Mouse (Mus musculus) liver, postnatal 0 days (tissue): ENCODE results near the gene Rpp21. TPM values are rescaled to one million over a fixed set of nuclear protein-coding genes. Genes with fewer than 3 reads are reported as not detected.

ENCODE experiments used
- ATAC-seq: fragments of 200-750 bp; cut with Nextera tagmentation; 2 replicates; pipeline ENCODE4 v1.8.0; 2017; ENCODE audit warnings: mild to moderate bottlenecking, moderate library complexity
- DNase-seq: peaks from one replicate; pipeline ENCODE4 v3.0.0-alpha.2; 2016
- H3K27ac ChIP-seq: fragments of 300-500 bp; sonication (generic); 2 replicates; pipeline ENCODE4 v1.5.1; 2014; ENCODE audit warnings: antibody characterized with exemption, moderate library complexity, mild to moderate bottlenecking, low read depth
- H3K27me3 ChIP-seq: fragments of 300-500 bp; sonication (generic); 2 replicates; pipeline ENCODE4 v1.6.1; 2014; ENCODE audit warnings: low read length, control low read depth, mixed read lengths; ENCODE audit not compliant: insufficient read depth
- H3K36me3 ChIP-seq: fragments of 300-500 bp; sonication (generic); replicated peaks from 2 replicates; pipeline ENCODE4 v1.6.1; 2014; ENCODE audit warnings: mild to moderate bottlenecking, control low read depth, low read length, moderate library complexity, mixed read lengths; ENCODE audit not compliant: insufficient read depth
- H3K4me1 ChIP-seq: fragments of 300-500 bp; sonication (generic); 2 replicates; pipeline ENCODE4 v1.6.1; 2014; ENCODE audit warnings: antibody characterized with exemption, mild to moderate bottlenecking, control low read depth; ENCODE audit not compliant: insufficient read depth
- H3K4me2 ChIP-seq: fragments of 300-500 bp; sonication (generic); 2 replicates; pipeline ENCODE4 v1.6.1; 2014; ENCODE audit warnings: low read depth, mild to moderate bottlenecking, low read length, moderate library complexity, mixed read lengths
- H3K4me3 ChIP-seq: fragments of 300-500 bp; sonication (generic); 2 replicates; pipeline ENCODE4 v1.5.1; 2014; ENCODE audit warnings: low read depth, low read length
- H3K9ac ChIP-seq: fragments of 300-500 bp; sonication (generic); replicated peaks from 2 replicates; pipeline ENCODE4 v1.6.1; 2014; ENCODE audit warnings: mild to moderate bottlenecking, moderate library complexity
- H3K9me3 ChIP-seq: fragments of 300-500 bp; sonication (generic); 2 replicates; pipeline ENCODE4 v1.6.1; 2016; ENCODE audit warnings: mild to moderate bottlenecking, control low read depth, low read length, mixed read lengths
- CTCF ChIP-seq: sonication (generic); IDR thresholded peaks from 2 replicates; pipeline ENCODE4 v1.5.1; 2016; ENCODE audit warnings: antibody characterized with exemption, low read depth
- EP300 ChIP-seq: IDR thresholded peaks from 2 replicates; pipeline ENCODE4 v1.6.1; 2016; ENCODE audit warnings: antibody characterized with exemption, low read depth, mild to moderate bottlenecking
- WGBS: fragments of 180-500 bp; shearing (Covaris S2); extraction: QIAGEN DNeasy Blood & Tissue Kit; methylation state at CpG from one replicate; pipeline ENCODE4 v1.1.7; 2014; ENCODE audit not compliant: insufficient replicate concordance; 5-methylcytosine and 5-hydroxymethylcytosine counted together
- polyA plus RNA-seq: library from polyadenylated mRNA; unstranded; fragments of >200 nt; fragmentation: Nextera tagmentation; extraction: Ambion mirVana; gene quantifications from 2 replicates; pipeline ENCODE4 v1.2.1, GENCODE M21; 2015

Rpp21 gene
- polyA plus RNA-seq, 1 experiment from 2014 or later = 55.1 TPM

DNA sequence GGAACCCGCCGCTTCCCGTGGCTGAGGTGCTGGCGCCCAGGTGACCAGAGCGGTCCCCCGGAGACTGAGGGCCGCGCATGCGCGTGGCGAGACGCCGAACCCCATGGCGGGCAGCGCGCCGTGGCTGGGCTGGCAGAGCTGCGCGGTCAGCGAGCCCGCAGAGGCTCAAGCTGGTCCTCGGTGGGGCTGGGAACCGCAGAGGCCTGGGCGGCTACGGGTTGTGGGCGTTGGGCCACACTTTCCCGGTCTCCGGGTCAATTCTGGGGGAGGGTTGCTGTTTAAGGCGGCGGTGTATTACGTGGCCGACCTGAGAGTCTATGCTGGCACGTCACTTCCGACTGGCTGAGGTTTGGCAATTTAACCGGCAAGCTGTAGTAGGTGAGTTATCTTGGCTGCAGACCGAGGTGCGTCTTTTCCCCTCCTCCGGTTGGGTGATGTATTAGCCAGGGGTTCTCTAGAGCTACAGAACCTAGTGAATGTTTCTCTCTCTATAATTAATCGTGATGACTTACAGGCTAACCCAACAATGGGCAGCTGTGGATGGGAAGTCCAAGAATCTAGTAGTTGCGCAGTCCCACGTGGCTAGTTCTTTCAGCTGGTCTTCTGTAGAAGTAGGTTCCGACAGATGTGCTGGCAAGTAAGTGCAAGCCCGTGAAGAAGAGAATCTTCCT is 13.9 kb upstream of the Rpp21 start, which contains the start of gene Trim39:
Trim39 (minus strand) TSS at position 662 of the 671 bp plus-strand sequence.
- peaks cover 18% of the 10 kb centered on the region for H3K4me1 ChIP-seq
- H3K9me3 ChIP-seq = no peaks in the 10 kb centered on the region
- peak within 1 kb of the TSS; percentile 84 for H3K27ac ChIP-seq
- peak; percentile 84 for DNase-seq
- TF ChIP-seq CTCF (no peak), EP300 (no peak)
- ATAC-seq = peak; percentile 84
- H3K9ac ChIP-seq = peak within 1 kb of the TSS; percentile 82
- peak within 1 kb of the TSS; percentile 76 for H3K4me3 ChIP-seq
- H3K27me3 ChIP-seq = no peaks in the 10 kb centered on the region
- WGBS = 1% methylated on average over 42 of the region's 43 CpGs
- H3K36me3 ChIP-seq = peaks cover 19% of the 10 kb centered on the region
- peak within 1 kb of the TSS; percentile 86 for H3K4me2 ChIP-seq

- H3K4me1 ChIP-seq = peaks cover 20% of the 10 kb centered on the region
- peak overlapping the region; percentile 86 for H3K4me2 ChIP-seq
- peak; percentile 91 for DNase-seq
- TF ChIP-seq CTCF (no peak), EP300 (no peak)
- peak overlapping the region; percentile 76 for H3K4me3 ChIP-seq
- H3K9ac ChIP-seq = peak overlapping the region; percentile 82
- peak overlapping the region; percentile 84 for H3K27ac ChIP-seq
- ATAC-seq = peak; percentile 93
- under 1% methylated on average over 53 of the region's 84 CpGs for WGBS
- no peaks in the 10 kb centered on the region for H3K9me3 ChIP-seq
- H3K36me3 ChIP-seq = peaks cover 19% of the 10 kb centered on the region
- H3K27me3 ChIP-seq = no peaks in the 10 kb centered on the region
Observed at GRCm38 (mm10) chr17:36270956-36271585, 13.2 kb upstream of the Rpp21 start.

DNA sequence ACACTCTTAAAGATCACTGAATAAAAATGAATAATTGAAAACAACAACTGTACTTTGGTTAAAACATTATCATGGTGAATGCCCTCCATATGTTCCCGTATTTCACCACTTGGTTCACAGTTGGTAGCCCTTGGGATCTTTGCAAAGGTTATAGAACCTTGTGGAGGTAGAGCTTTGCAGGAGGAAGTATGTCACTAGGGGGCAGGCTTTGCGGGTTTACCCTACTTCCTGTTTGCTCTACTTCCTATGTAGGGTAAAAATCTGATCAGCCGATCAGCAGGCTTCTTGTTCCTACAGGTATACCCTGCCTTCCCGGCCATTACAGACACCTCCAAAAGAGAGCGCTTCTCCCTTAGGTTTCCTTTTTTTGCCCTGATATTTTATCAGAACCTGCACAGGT is 8.0 kb upstream of the Rpp21 start:
- no peak overlapping the region for H3K4me3 ChIP-seq
- TF ChIP-seq EP300 = no peak
- TF ChIP-seq CTCF = peak; percentile 57
- DNase-seq (peak; percentile 51), ATAC-seq (no peak)
- peaks cover 7% of the 10 kb centered on the region; the same call in 1 of the 2 replicates for H3K4me1 ChIP-seq
- peaks cover 48% of the 10 kb centered on the region for H3K36me3 ChIP-seq
- H3K27me3 ChIP-seq = no peaks in the 10 kb centered on the region
- H3K27ac ChIP-seq = no peak overlapping the region; the same call in 1 of the 2 replicates
- no peak overlapping the region for H3K9ac ChIP-seq
- H3K9me3 ChIP-seq = no peaks in the 10 kb centered on the region
- H3K4me2 ChIP-seq = no peak overlapping the region
- WGBS = 64% methylated on average over 5 of the region's 5 CpGs

DNA sequence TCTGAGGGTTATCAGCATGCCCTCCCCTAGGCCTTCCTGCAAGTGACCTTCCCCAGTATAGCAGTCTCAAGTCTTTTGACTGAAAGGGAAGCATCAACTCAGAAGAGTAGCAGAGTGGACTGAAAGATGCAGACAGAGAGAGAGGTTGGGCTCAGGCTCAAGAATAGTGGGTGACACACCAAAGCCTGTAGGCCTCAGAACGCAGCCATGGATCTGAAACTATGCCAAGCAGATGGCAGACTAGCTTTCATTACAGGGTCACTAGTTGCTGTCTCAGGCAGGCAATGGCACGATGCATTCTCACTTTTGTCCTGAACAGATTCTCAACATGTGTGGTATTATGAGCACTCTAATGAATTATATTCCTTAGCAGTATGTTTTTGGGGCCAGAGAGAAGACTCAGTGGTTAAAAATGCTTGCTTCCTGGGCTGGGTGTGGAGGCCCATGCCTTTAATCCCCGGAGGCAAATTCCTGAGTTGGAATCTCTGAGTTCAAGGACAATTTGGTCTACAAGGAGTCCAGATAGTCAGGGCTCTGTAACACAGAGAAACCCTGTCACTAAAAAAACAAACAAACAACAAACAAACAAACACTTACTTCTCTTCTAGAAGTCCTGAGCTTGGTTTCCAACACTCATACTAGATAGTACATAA is 6.5 kb upstream of the Rpp21 start:
- whole genome bisulfite sequencing = 92% methylated on average over 3 of the region's 3 CpGs
- no peak for TF ChIP-seq EP300
- no peak for TF ChIP-seq CTCF
- Histone ChIP-seq H3K4me1 (peaks cover 4% of the 10 kb centered on the region; the same call in 1 of the 2 replicates), H3K36me3 (peaks cover 59% of the 10 kb centered on the region), H3K4me3 (no peak overlapping the region), H3K27ac (no peak overlapping the region), H3K27me3 (no peaks in the 10 kb centered on the region), H3K4me2 (no peak overlapping the region), H3K9ac (no peak overlapping the region), H3K9me3 (no peaks in the 10 kb centered on the region)
- ATAC-seq = no peak
- no peak for DNase-seq

DNA sequence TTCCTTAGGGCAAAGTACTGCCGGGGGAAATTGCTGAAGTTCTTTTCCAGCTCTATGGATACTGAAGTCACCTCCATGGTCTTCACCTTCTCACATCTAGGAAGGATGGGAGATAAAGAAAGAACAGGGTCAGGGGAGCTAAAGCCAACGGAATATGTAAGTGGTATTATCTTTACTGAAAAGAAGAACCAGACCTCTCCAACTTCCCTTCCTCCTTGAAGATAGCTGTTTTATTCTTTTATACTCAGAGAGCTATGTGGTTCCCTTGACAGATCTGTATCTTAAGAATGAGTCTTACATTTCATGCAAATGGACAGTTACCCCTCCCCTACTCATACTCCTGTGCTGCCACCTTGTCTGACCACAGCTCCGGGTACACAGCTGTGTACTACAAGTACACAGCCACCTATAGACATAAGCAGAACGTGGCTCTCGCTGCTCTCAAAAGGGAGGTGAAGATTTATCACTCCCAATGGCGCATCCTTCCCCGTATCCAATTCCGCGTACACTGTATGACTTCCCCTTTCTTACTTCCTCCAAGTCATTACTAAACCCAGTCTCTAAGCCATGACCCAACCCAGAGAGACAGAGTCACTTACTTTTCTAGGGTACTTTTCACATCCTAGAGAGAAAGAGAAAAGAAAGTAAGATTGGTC is 3.8 kb upstream of the Rpp21 start:
- ATAC-seq = no peak

More for the DNA sequence above, 3.8 kb upstream of the Rpp21 start:
- H3K4me1 ChIP-seq = peaks cover 5% of the 10 kb centered on the region
- peaks cover 44% of the 10 kb centered on the region for H3K36me3 ChIP-seq
- H3K27ac ChIP-seq = 0 out of 2 replicates have a peak overlapping the region, but pooled peaks have one; percentile 11
- H3K4me2 ChIP-seq = no peak overlapping the region
- no peak overlapping the region for H3K9ac ChIP-seq
- TF ChIP-seq CTCF (no peak), EP300 (no peak)
- no peaks in the 10 kb centered on the region for H3K27me3 ChIP-seq
- DNase-seq = no peak
- 54% methylated on average over 9 of the region's 9 CpGs for WGBS
- H3K9me3 ChIP-seq = no peaks in the 10 kb centered on the region
- H3K4me3 ChIP-seq = no peak overlapping the region
